Mouse (Mus musculus): ENCODE data around the gene Blm. TPM values are rescaled to one million over a fixed set of nuclear protein-coding genes. Genes with fewer than 3 reads are reported as not detected.

Blm gene
- total and polyA plus RNA-seq, 3 experiments: 24.1 to 56.2 (median 36.4) TPM

DNA sequence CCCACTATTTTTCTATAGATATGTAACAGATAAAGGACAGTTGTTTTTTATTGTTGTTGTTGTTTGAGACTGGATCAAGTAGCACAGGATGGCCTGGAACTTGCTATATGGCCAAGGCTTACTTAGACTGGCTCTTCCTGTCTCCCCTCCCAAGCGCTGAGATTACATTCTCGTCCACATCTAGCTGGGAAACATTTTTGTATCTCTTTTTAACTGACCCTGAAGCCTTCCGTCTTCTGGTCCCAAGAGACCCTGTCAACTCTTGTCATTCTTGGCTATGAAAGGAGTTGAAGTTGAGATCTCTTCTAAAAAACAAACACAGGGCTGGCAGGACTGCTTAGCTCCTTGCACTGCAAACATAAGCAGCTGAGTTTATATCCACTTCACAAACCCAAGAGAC is 28.9 kb downstream of the Blm start:
- DNase-seq (ENCODE audit: extremely low read depth): no peak
- no peak overlapping the region for H3K9ac ChIP-seq (ENCODE audit: insufficient read depth, low read depth)
- in situ Hi-C loops (cut with MboI; ENCODE audit: low pct_ligation_motif_present, low pct_unique_long_range_greater_than_20kb, low sequenced_read_pairs) (loop anchor here (5.0 kb wide), 1 partner anchor 41 kb away; no protein-coding TSS in a partner anchor), dilution Hi-C loops (cut with MboI; ENCODE audit: extremely low pct_ligation_motif_present, extremely low pct_unique_long_range_greater_than_20kb, low sequenced_read_pairs) (no loop called here)
- no peak overlapping the region for H3K4me2 ChIP-seq (ENCODE audit: insufficient read depth, low read depth, poor library complexity, severe bottlenecking)
- no peak overlapping the region for H3K4me3 ChIP-seq (replicated peaks in 1 of 3; ENCODE audit: low read depth in 2 of 3, low read length in 2 of 3, poor library complexity in 1 of 3)
- no peaks in the 10 kb centered on the region for H3K9me3 ChIP-seq (replicated peaks; ENCODE audit: low read length)
- peaks cover under 1 to 16% of the 10 kb centered on the region in 2 experiments; a peak in 3 of 4 replicates for H3K4me1 ChIP-seq (ENCODE audit: control insufficient read depth in 1 of 2, insufficient read depth in 2 of 2)
- TF ChIP-seq MYC (IDR thresholded peaks at IDR 0.05; ENCODE audit: low read depth, low read length) (no peak), JUN (IDR thresholded peaks at IDR 0.05; ENCODE audit: insufficient read depth, low read depth, low read length) (no peak)
- no peaks in the 10 kb centered on the region for H3K27me3 ChIP-seq (replicated peaks)
- H3K27ac ChIP-seq (ENCODE audit: insufficient read depth, low read depth): no peak overlapping the region
- H3K36me3 ChIP-seq (replicated peaks in 1 of 2; ENCODE audit: control insufficient read depth in 1 of 2, insufficient read depth in 1 of 2, low read length in 1 of 2): peaks cover 45 to 91% of the 10 kb centered on the region in 2 experiments
- no peaks in the 10 kb centered on the region; the same call in 1 of the 2 replicates for H3K79me2 ChIP-seq (replicated peaks; ENCODE audit: control insufficient read depth, extremely low read depth, insufficient read depth, poor library complexity, severe bottlenecking)

DNA sequence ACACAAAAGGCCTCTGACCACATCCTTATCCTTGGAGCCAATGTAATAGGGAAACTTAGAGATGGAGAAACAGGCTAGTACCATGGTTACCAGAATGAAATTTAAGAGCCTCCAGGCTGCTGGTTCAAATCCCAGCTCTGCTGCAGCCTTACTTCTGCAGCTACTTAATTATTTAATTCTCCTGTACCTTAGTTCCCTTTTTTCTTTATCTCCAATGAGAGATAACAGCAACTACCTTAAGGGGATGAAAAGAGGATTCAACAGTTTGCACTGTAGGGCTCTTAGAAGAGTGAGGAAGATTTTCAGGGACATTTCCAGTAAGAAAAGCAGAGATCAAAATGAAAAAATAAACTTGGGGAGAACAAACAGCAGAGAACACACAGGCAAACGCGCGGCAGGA is 30.0 kb downstream of the Blm start:
- Histone ChIP-seq H3K9ac (ENCODE audit: insufficient read depth, low read depth) (no peak overlapping the region), H3K27me3 (replicated peaks) (no peaks in the 10 kb centered on the region), H3K4me2 (ENCODE audit: insufficient read depth, low read depth, poor library complexity, severe bottlenecking) (no peak overlapping the region), H3K9me3 (replicated peaks; ENCODE audit: low read length) (no peaks in the 10 kb centered on the region), H3K27ac (ENCODE audit: insufficient read depth, low read depth) (no peak overlapping the region), H3K79me2 (replicated peaks; ENCODE audit: control insufficient read depth, extremely low read depth, insufficient read depth, poor library complexity, severe bottlenecking) (no peaks in the 10 kb centered on the region), H3K4me3 (replicated peaks in 1 of 3; ENCODE audit: low read depth in 2 of 3, low read length in 2 of 3, poor library complexity in 1 of 3) (no peak overlapping the region), H3K4me1 (ENCODE audit: control insufficient read depth in 1 of 2, insufficient read depth in 2 of 2) (peaks cover 4 to 24% of the 10 kb centered on the region in 2 experiments; a peak in 3 of 4 replicates), H3K36me3 (replicated peaks in 1 of 2; ENCODE audit: control insufficient read depth in 1 of 2, insufficient read depth in 1 of 2, low read length in 1 of 2) (peaks cover 46 to 86% of the 10 kb centered on the region in 2 experiments)
- TF ChIP-seq TBP (conservative IDR thresholded peaks at IDR 0.05; ENCODE audit: low read depth, low read length) (no peak), CTCF (conservative IDR thresholded peaks at IDR 0.05 in 1 of 2, IDR thresholded peaks at IDR 0.05 in 1 of 2; ENCODE audit: low read depth in 2 of 2, low read length in 2 of 2) (no peak), GABPA (IDR thresholded peaks at IDR 0.05; ENCODE audit: insufficient replicate concordance, low read depth, low read length) (no peak), USF2 (conservative IDR thresholded peaks at IDR 0.05; ENCODE audit: low read depth, low read length) (no peak), ETS1 (conservative IDR thresholded peaks at IDR 0.05; ENCODE audit: low read depth, low read length) (no peak), HCFC1 (IDR thresholded peaks at IDR 0.05; ENCODE audit: low read depth, low read length) (no peak), SIN3A (IDR thresholded peaks at IDR 0.05; ENCODE audit: low read length) (no peak), EP300 (IDR thresholded peaks at IDR 0.05; ENCODE audit: low read length) (no peak), IRF4 (IDR thresholded peaks at IDR 0.05; ENCODE audit: low read depth, low read length) (no peak), RCOR1 (conservative IDR thresholded peaks at IDR 0.05; ENCODE audit: low read depth, low read length) (no peak), UBTF (IDR thresholded peaks at IDR 0.05; ENCODE audit: low read depth, low read length) (no peak), ZNF384 (IDR thresholded peaks at IDR 0.05; ENCODE audit: low read depth, low read length) (no peak), E2F4 (IDR thresholded peaks at IDR 0.05; ENCODE audit: insufficient replicate concordance, low read depth, low read length) (no peak), MYC (IDR thresholded peaks at IDR 0.05; ENCODE audit: low read depth, low read length) (no peak), MXI1 (IDR thresholded peaks at IDR 0.05; ENCODE audit: low read depth, low read length) (no peak), NRF1 (IDR thresholded peaks at IDR 0.05; ENCODE audit: low read depth, low read length) (no peak), POLR2AphosphoS2 (IDR thresholded peaks at IDR 0.05; ENCODE audit: low read depth, low read length) (no peak), KAT2A (IDR thresholded peaks at IDR 0.05; ENCODE audit: insufficient replicate concordance, low read length) (no peak)
- in situ Hi-C loops (cut with MboI; ENCODE audit: low pct_ligation_motif_present, low pct_unique_long_range_greater_than_20kb, low sequenced_read_pairs) (loop anchor here (5.0 kb wide), 1 partner anchor 42 kb away; no protein-coding TSS in a partner anchor), dilution Hi-C loops (cut with MboI; ENCODE audit: extremely low pct_ligation_motif_present, extremely low pct_unique_long_range_greater_than_20kb, low sequenced_read_pairs) (no loop called here)
- DNase-seq (ENCODE audit: extremely low read depth): no peak

Measured in CH12.LX (cell line).